Mouse (Mus musculus) adrenal gland, adult 10 weeks (tissue): ENCODE results near the gene BC117090. TPM values are rescaled to one million over a fixed set of nuclear protein-coding genes. Genes with fewer than 3 reads are reported as not detected.

Experiments used
- polyA plus RNA-seq: library from polyadenylated mRNA; stranded (reverse); fragments of 350-450 nt; fragmentation: Illumina TruSeq; extraction: RNeasy Lipid Tissue Mini Kit (QIAGEN cat#74804); gene quantifications from one replicate; pipeline ENCODE4 v1.2.3, GENCODE M21; 2014; ENCODE audit warnings: low read depth, low replicate concordance

Gene BC117090
- polyA plus RNA-seq = not detected

GRCm38 (mm10) chr16:36334232-36334631, at the start of gene BC117090:
Gene BC117090, minus strand, starts transcription at chr16:36334332.

GRCm38 (mm10) chr16:36367648-36368047, 33.5 kb upstream of the BC117090 start, which contains the start of gene BC100530:
Gene BC100530, minus strand, starts transcription at chr16:36367748.

GRCm38 (mm10) chr16:36276796-36277195, 57.3 kb downstream of the BC117090 start, which contains the start of gene Stfa1:
Gene Stfa1, plus strand, starts transcription at chr16:36276951.

Other genes starting within 250 kb of the BC117090 start
- gene Csta1, start 203.1 kb downstream of the BC117090 start, polyA plus RNA-seq = not detected
- gene Stfa2l1, start 177.5 kb downstream of the BC117090 start, polyA plus RNA-seq = not detected
- gene Gm5483, start 150.1 kb downstream of the BC117090 start, polyA plus RNA-seq = not detected
- gene Gm5416, start 123.9 kb downstream of the BC117090 start, polyA plus RNA-seq = not detected
- gene 2010005H15Rik, start 112.9 kb downstream of the BC117090 start, polyA plus RNA-seq = not detected
- not detected for gene Stfa1, start 57.4 kb downstream of the BC117090 start, polyA plus RNA-seq
- gene BC100530, start 33.4 kb upstream of the BC117090 start, polyA plus RNA-seq = not detected
- gene Stfa2, start 74.1 kb upstream of the BC117090 start, polyA plus RNA-seq = not detected
- not detected for gene Stfa3, start 121.1 kb upstream of the BC117090 start, polyA plus RNA-seq
- not detected for gene Casr, start 227.8 kb upstream of the BC117090 start, polyA plus RNA-seq